Mouse (Mus musculus) olfactory bulb, adult 2 months (tissue): Measurements from ENCODE around the gene Plppr2. TPM values are rescaled to one million over a fixed set of nuclear protein-coding genes. Genes with fewer than 3 reads are reported as not detected.

Source experiments
- H3K27ac ChIP-seq: fragments of 200-500 bp; 2 replicates; pipeline ENCODE4 v1.5.1; 2012; ENCODE audit warnings: low read depth, low read length; ENCODE audit not compliant: insufficient read depth
- H3K4me1 ChIP-seq: fragments of 200-500 bp; 2 replicates; pipeline ENCODE4 v1.6.1; 2012; ENCODE audit warnings: low read length; ENCODE audit not compliant: control insufficient read depth, insufficient read depth
- H3K4me3 ChIP-seq: fragments of 200-500 bp; 2 replicates; pipeline ENCODE4 v1.5.1; 2012; ENCODE audit warnings: mild to moderate bottlenecking, low read depth, low read length, moderate library complexity; ENCODE audit not compliant: insufficient read depth
- CTCF ChIP-seq: fragments of 200-500 bp; IDR thresholded peaks from 2 replicates; pipeline ENCODE4 v1.5.1; 2012; ENCODE audit warnings: low read depth, mild to moderate bottlenecking, low read length, moderate library complexity; ENCODE audit not compliant: insufficient read depth
- POLR2A ChIP-seq: fragments of 200-500 bp; IDR thresholded peaks from 2 replicates; pipeline ENCODE4 v1.6.1; 2012; ENCODE audit warnings: mild to moderate bottlenecking, low read depth, low read length, moderate library complexity; ENCODE audit not compliant: insufficient read depth
- WGBS: fragments of 180-500 bp; shearing (Covaris S2); methylation state at CpG from one replicate; pipeline ENCODE4 v1.1.7; 2018; 5-methylcytosine and 5-hydroxymethylcytosine counted together
- polyA plus RNA-seq: library from polyadenylated mRNA; stranded (reverse); fragments of >200 nt; gene quantifications from 2 replicates; pipeline ENCODE4 v1.2.4, GENCODE M21; 2012; ENCODE audit warnings: low replicate concordance; ENCODE audit not compliant: missing spikeins, insufficient read depth, insufficient read length

Plppr2 gene
- polyA plus RNA-seq, 1 experiment, result not detected

DNA sequence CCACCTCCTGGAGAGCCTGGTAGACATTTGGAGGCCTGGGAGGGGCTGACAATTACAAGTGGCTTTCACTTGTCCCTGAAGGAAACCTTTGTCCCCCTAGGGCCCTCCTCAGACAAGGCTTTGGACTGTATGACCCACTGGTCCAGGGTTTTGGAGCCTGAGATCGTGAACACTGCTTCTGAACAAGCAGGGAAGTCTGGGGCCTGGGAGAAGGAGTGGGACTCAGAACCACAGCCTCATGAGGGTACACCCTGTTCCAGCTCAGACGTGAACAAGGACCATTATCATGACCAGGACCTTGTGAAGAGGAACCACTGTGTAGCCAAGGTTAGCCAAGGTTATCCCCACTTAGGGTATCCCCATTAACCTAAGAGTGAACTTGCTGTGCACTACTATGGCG, 7.6 kb upstream of the Plppr2 start:
- no peak overlapping the region for H3K27ac ChIP-seq
- 88% methylated on average over 3 of the region's 3 CpGs for WGBS
- H3K4me3 ChIP-seq, result no peak overlapping the region
- no peak for TF ChIP-seq CTCF
- TF ChIP-seq POLR2A, result no peak
- H3K4me1 ChIP-seq, result peaks cover 10% of the 10 kb centered on the region

DNA sequence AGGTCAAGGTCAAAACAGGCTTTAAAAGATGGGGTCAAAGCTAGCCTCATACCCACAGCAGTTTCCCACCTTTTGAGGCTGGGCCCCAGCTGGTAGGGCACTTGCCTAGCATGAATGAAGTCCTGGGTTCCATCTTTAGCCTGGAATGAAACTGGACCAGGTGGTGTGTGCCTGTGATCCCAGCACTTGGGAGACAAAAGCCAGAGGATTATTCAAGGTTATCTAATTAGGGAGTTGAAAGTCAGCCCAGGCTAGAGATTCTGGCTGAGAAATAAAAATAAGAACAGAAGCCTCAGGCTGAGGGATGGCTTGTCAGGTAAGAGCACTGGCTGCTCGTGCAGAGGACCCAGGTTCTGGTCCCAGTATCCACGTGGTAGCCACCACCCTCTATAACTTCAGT, 4.8 kb upstream of the Plppr2 start:
- H3K4me1 ChIP-seq, result peaks cover 3% of the 10 kb centered on the region; the same call in 1 of the 2 replicates
- no peak for TF ChIP-seq POLR2A
- no peak for TF ChIP-seq CTCF
- no peak overlapping the region for H3K27ac ChIP-seq
- WGBS, result 70% methylated on average over 2 of the region's 2 CpGs
- H3K4me3 ChIP-seq, result no peak overlapping the region

DNA sequence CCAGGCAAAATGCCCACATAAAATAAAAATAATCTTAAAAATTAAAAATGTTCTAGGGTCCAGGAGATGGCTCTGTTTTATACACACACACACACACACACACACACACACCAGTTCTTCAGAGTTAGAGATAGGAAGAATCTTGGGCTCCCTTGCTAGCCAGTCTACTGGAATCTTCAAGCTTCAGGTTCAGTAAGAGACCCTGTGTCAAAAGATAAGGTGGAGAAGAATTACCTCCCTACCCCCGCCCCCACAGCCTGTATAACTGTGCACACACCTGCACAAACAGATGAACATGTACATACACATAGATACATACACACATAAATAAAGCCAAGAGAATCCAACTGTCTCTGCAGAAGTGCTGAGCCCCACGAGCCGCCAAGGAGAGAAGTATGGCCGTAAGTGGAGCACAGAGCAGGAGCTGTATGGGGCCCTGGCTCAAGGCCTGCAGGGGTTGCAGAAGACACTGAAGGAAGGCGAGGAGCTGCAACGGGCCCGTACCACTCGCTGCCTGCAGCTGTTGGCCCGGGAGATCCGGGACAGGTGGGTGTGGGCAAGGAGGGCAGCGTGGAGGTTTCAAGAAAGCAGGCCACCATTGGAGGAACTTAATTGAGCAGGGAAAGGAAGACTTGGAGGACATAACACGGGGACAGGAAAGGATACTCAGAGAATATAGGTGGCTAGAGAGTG, 4.2 kb upstream of the Plppr2 start:
- Histone ChIP-seq H3K4me1 (peaks cover 3% of the 10 kb centered on the region; the same call in 1 of the 2 replicates), H3K27ac (no peak overlapping the region), H3K4me3 (no peak overlapping the region)
- WGBS, result 65% methylated on average over 12 of the region's 12 CpGs
- no peak for TF ChIP-seq POLR2A
- no peak for TF ChIP-seq CTCF

DNA sequence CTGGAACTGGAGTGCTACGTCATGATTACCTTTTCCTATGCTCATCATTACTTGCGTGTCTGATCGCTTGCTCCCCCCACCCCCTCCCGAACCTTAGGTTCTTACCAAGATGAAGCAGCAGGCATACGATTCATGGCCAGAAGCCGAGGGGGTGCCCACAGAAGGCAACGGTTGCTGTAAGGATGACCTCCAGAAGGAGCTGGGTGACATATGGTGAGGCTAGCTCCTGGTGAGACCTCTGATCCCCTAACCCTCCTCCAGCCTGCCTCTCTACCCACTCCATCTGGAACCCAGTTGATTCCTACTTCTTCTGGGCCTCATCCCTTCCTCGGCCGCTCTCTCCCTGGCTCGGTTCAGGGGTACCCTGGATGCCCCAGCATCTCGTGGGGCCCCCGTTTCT, 2.8 kb upstream of the Plppr2 start:
- Histone ChIP-seq H3K27ac (no peak overlapping the region), H3K4me3 (no peak overlapping the region), H3K4me1 (peaks cover 12% of the 10 kb centered on the region)
- 92% methylated on average over 12 of the region's 12 CpGs for WGBS
- TF ChIP-seq POLR2A, result no peak
- no peak for TF ChIP-seq CTCF

DNA sequence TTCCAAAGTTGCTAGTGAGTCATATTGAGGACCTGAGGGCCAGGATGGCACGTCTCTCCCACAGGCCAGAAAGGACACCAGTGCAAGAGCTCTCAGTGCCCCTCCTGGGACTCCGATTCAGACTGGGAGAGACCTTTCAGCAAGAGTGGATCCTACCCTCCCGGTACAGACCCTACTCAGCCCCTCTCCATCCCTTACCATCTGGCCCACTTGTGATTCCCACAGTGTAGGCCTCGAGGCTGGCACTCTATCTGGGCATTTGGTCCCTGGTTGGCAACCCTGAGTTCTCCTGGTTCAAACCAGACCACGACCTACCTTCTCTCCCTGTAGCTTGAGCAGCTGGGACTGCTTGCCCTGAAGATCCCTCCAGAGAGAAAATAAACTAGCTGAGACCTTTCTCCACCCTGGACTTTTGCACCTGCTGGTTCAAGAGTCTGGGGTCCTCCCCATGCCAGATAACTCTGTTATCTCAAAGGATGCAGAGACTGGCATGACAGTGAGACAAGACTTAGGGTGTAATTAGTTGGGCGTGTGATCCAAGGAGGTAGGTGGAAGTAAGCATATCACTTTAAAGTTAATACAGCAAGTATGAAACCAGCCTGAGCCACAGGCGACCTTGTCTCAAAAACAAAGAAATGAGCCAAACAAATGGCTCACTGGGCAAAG, 1.2 kb upstream of the Plppr2 start:
- WGBS, result 84% methylated on average over 7 of the region's 7 CpGs
- Histone ChIP-seq H3K27ac (no peak overlapping the region), H3K4me1 (peaks cover 16% of the 10 kb centered on the region), H3K4me3 (no peak overlapping the region)
- no peak for TF ChIP-seq POLR2A
- TF ChIP-seq CTCF, result no peak

DNA sequence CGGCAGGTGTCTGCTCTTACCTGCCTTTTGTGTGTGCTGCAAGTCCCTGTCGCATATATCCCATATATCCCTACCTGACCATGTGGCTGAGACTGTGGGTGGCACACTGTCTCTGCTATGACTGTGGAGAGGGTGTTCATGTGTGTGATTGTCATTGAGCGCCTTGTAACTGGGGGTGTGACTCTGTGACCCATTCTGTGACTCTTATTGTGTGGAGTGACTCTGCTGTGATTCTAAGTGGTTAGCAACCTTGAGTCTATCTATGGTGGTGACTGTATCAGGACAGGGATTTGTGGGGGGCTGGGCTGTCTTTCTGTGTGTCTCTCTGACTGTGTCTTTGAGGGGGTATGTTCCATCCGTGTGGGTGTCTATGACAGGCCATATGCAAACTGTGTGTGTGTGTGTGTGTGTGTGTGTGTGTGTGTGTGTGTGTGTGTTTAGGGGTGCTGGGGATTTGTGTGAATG, 910 bp downstream of the Plppr2 start:
- H3K4me1 ChIP-seq, result peaks cover 16% of the 10 kb centered on the region
- 29% methylated on average over 4 of the region's 4 CpGs for WGBS
- H3K4me3 ChIP-seq, result peak overlapping the region; percentile 87
- TF ChIP-seq CTCF (no peak), POLR2A (no peak)
- H3K27ac ChIP-seq, result no peak overlapping the region

DNA sequence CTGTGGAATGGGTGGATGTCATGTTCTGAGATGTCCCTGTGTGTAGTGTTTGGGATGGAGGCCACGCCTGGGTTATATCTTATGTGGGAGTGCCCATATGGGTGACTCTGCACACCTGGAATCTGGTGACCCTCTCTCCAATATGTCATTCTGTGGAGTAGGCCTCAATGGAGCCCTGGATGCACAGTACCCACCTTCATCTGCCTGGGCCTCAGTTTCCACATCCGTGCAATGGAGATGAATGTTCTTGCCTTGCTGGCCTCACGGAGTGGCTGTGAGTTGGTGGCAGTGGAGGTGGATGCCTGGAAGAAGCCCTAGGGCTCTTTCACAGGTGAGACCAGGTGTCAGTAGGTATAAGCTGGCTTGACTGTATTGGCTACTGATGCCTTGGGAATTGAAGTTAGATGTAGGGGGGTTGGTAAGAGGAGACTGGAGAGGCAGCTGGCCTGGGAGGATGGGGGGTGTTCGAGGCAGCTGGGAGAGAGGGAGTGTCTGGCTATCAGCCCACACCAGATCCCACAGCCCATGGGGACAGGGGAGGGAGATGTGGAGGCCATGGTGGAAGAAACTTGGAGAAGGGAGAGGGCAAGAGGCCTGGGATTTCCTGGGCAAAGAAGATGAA, 1.5 kb downstream of the Plppr2 start:
- no peak overlapping the region for H3K27ac ChIP-seq
- peaks cover 13% of the 10 kb centered on the region for H3K4me1 ChIP-seq
- 53% methylated on average over 4 of the region's 4 CpGs for WGBS
- H3K4me3 ChIP-seq, result peak overlapping the region; percentile 87; the same call in 1 of the 2 replicates
- TF ChIP-seq POLR2A (no peak), CTCF (no peak)

DNA sequence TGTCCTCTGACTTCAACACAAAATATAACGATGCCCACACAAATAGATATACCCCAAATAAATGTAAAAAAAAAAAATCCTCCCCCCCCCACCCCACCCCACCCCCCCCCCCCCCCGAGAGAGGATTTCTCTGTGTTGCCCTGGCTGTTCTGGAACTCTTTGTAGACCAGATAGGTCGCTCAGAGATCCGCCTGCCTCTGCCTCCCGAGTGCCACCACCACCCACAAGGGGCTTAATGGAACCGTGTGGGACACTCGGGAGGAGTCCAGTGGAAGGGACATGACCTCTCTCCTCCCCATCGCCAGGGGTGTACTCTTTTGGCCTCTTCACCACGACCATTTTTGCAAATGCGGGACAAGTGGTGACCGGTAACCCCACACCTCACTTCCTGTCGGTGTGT, 6.2 kb downstream of the Plppr2 start:
- no peak overlapping the region for H3K4me3 ChIP-seq
- no peak overlapping the region for H3K27ac ChIP-seq
- 84% methylated on average over 11 of the region's 12 CpGs for WGBS
- TF ChIP-seq CTCF, result no peak
- TF ChIP-seq POLR2A, result no peak
- peaks cover 35% of the 10 kb centered on the region for H3K4me1 ChIP-seq

DNA sequence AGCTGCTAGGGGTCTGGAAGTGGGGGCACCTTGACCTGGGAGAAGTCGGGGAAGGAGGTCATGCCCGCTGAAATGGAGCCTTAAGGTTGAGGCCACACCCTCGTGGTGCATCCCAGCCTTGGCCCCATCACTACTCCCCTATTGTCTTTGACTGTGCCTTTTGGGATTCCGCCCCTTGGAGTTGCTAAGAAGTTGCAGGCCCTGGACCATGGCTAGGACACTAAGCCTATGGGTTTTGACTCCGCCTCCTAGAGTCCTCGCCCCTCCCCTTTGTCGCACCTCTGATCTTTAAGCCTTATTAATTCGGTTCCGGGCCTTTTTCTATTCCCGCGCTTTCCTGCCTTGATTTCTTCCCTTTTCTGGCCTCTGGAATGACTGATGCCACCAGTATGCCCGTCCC, 6.8 kb downstream of the Plppr2 start:
- peaks cover 34% of the 10 kb centered on the region for H3K4me1 ChIP-seq
- TF ChIP-seq CTCF (no peak), POLR2A (no peak)
- no peak overlapping the region for H3K27ac ChIP-seq
- 67% methylated on average over 12 of the region's 12 CpGs for WGBS
- H3K4me3 ChIP-seq, result no peak overlapping the region
